Mouse (Mus musculus): ENCODE results near the gene Mcpt9.
"Not testable (repeated sequence)": the region's sequence is repeated elsewhere in the genome, so short reads cannot be mapped to it uniquely, and the experiment has no call there.

DNA sequence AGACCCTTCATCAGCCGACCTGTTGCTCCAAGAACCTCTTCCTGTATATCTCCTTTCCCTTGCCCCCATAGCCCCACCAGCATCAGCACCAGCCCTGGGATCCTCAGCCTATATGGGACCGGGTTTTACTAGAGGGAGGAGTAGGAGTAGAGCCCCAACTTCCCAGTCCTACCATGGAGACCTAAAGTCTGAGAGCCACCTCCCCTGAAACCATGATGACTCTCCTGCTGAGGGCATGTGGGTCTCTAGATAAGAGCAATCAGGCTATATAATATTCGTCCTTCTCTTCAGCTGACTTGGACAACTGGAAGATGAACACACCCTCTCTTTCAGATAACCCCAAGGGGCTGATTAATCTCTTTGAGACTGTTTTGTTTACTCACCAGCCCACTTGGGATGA, 42.8 kb downstream of the Mcpt9 start:
- not testable (repeated sequence) for TF ChIP-seq CTCF (IDR thresholded peaks at IDR 0.05; ENCODE audit: control insufficient read depth, insufficient read depth, insufficient replicate concordance, low read depth, low read length); POLR2A (IDR thresholded peaks at IDR 0.05; ENCODE audit: control insufficient read depth, low read depth, low read length)

Measured in testis, adult 2 months (tissue).